Mouse (Mus musculus) C2C12 (cell line): Measurements from ENCODE around the gene Tnnc1. TPM values are rescaled to one million over a fixed set of nuclear protein-coding genes. Genes with fewer than 3 reads are reported as not detected.
A peak's percentile ranks its signal among the peaks of the same experiment; 100 is the strongest.

ENCODE experiments used
- H3K27me3 ChIP-seq: one replicate; pipeline ENCODE4 v1.6.1; 2011; ENCODE audit not compliant: control insufficient read depth, insufficient read depth, insufficient read length
- H3K36me3 ChIP-seq: one replicate; pipeline ENCODE4 v1.6.1; 2011; ENCODE audit not compliant: control insufficient read depth, insufficient read depth
- H3K4me3 ChIP-seq: one replicate; pipeline ENCODE4 v1.5.1; 2011; ENCODE audit warnings: mild to moderate bottlenecking, control low read depth; ENCODE audit not compliant: poor library complexity, insufficient read depth, severe bottlenecking
- H3K79me2 ChIP-seq: one replicate; pipeline ENCODE4 v1.6.1; 2011; ENCODE audit not compliant: control insufficient read depth, insufficient read depth
- H3K79me3 ChIP-seq: one replicate; pipeline ENCODE4 v1.6.1; 2011; ENCODE audit warnings: low read depth, control low read depth
- H3ac ChIP-seq: one replicate; pipeline ENCODE3; 2011; ENCODE audit warnings: low read depth; ENCODE audit not compliant: control insufficient read depth, insufficient read length
- CEBPB ChIP-seq: IDR thresholded peaks from one replicate; pipeline ENCODE4 v1.6.1; 2011; ENCODE audit warnings: low read depth, mild to moderate bottlenecking, control low read depth, moderate library complexity
- CTCF ChIP-seq: IDR thresholded peaks from one replicate; pipeline ENCODE4 v1.5.1; 2011; ENCODE audit not compliant: control insufficient read depth, insufficient read depth, insufficient read length
- FOSL1 ChIP-seq: IDR thresholded peaks from one replicate; pipeline ENCODE4 v1.8.0; 2011; ENCODE audit warnings: mild to moderate bottlenecking, low read length; ENCODE audit not compliant: poor library complexity, insufficient read depth, severe bottlenecking
- MAX ChIP-seq: IDR thresholded peaks from one replicate; pipeline ENCODE4 v1.6.1; 2011; ENCODE audit warnings: mild to moderate bottlenecking, control low read depth
- MYOD1 ChIP-seq: IDR thresholded peaks from one replicate; pipeline ENCODE4 v1.6.1; 2011; ENCODE audit warnings: low read depth; ENCODE audit not compliant: control insufficient read depth, insufficient read length
- MYOG ChIP-seq: IDR thresholded peaks from one replicate; pipeline ENCODE4 v1.6.1; 2011; ENCODE audit not compliant: control insufficient read depth, insufficient read length; ENCODE audit errors: extremely low read depth
- USF1 ChIP-seq: IDR thresholded peaks from one replicate; pipeline ENCODE4 v1.6.1; 2011; ENCODE audit warnings: low read depth, mild to moderate bottlenecking, control low read depth, moderate library complexity
- polyA plus RNA-seq: library from polyadenylated mRNA; unstranded; fragments of >200 nt; fragmentation: generic; extraction: Trizol; gene quantifications from one replicate; pipeline ENCODE4 v1.2.1, GENCODE M21; 2012; ENCODE audit warnings: missing spikeins

Tnnc1 gene
- polyA plus RNA-seq, 1 experiment, result 21.0 TPM

GRCm38 (mm10) chr14:31194891-31195513, 13.1 kb upstream of the Tnnc1 start:
- H3K36me3 ChIP-seq, result peaks cover 82% of the 10 kb centered on the region
- H3K27me3 ChIP-seq, result no peaks in the 10 kb centered on the region
- H3K4me3 ChIP-seq, result no peak overlapping the region
- no peak for TF ChIP-seq MYOD1
- no peak for TF ChIP-seq FOSL1
- TF ChIP-seq CTCF, result no peak
- no peak for TF ChIP-seq CEBPB
- TF ChIP-seq MYOG, result no peak
- no peak for TF ChIP-seq MAX
- TF ChIP-seq USF1, result no peak
- no peak overlapping the region for H3ac ChIP-seq
- H3K79me3 ChIP-seq, result peaks cover 56% of the 10 kb centered on the region
- H3K79me2 ChIP-seq, result peaks cover 91% of the 10 kb centered on the region

- no peaks in the 10 kb centered on the region for H3K27me3 ChIP-seq
- no peak overlapping the region for H3ac ChIP-seq
- peaks cover 82% of the 10 kb centered on the region for H3K36me3 ChIP-seq
- H3K4me3 ChIP-seq, result no peak overlapping the region
- TF ChIP-seq USF1, result no peak
- TF ChIP-seq MYOG, result no peak
- no peak for TF ChIP-seq MYOD1
- no peak for TF ChIP-seq CTCF
- no peak for TF ChIP-seq FOSL1
- TF ChIP-seq CEBPB, result no peak
- no peak for TF ChIP-seq MAX
- H3K79me2 ChIP-seq, result peaks cover 96% of the 10 kb centered on the region
- peaks cover 62% of the 10 kb centered on the region for H3K79me3 ChIP-seq
Observed at GRCm38 (mm10) chr14:31195521-31195920, 12.6 kb upstream of the Tnnc1 start.

GRCm38 (mm10) chr14:31195968-31196367, 12.1 kb upstream of the Tnnc1 start:
- H3K36me3 ChIP-seq, result peaks cover 82% of the 10 kb centered on the region
- no peak for TF ChIP-seq FOSL1
- TF ChIP-seq CTCF, result peak; percentile 4
- TF ChIP-seq MYOD1, result no peak
- H3ac ChIP-seq, result no peak overlapping the region
- H3K79me3 ChIP-seq, result peaks cover 61% of the 10 kb centered on the region
- H3K4me3 ChIP-seq, result no peak overlapping the region
- H3K79me2 ChIP-seq, result peaks cover 98% of the 10 kb centered on the region
- H3K27me3 ChIP-seq, result no peaks in the 10 kb centered on the region

GRCm38 (mm10) chr14:31197547-31198516, 10.3 kb upstream of the Tnnc1 start:
- peaks cover 81% of the 10 kb centered on the region for H3K36me3 ChIP-seq

GRCm38 (mm10) chr14:31199599-31199998, 8.5 kb upstream of the Tnnc1 start:
- H3K79me3 ChIP-seq, result peaks cover 72% of the 10 kb centered on the region
- TF ChIP-seq CTCF (no peak), MYOD1 (no peak), MAX (no peak), CEBPB (no peak), FOSL1 (no peak)
- H3K36me3 ChIP-seq, result peaks cover 88% of the 10 kb centered on the region
- H3K4me3 ChIP-seq, result no peak overlapping the region
- H3K79me2 ChIP-seq, result peaks cover 98% of the 10 kb centered on the region
- H3K27me3 ChIP-seq, result no peaks in the 10 kb centered on the region
- H3ac ChIP-seq, result no peak overlapping the region

More at GRCm38 (mm10) chr14:31197547-31198516, 10.3 kb upstream of the Tnnc1 start:
- Histone ChIP-seq H3K27me3 (no peaks in the 10 kb centered on the region), H3K4me3 (no peak overlapping the region), H3K79me2 (peaks cover 98% of the 10 kb centered on the region), H3ac (peak overlapping the region; percentile 68), H3K79me3 (peaks cover 69% of the 10 kb centered on the region)
- TF ChIP-seq MYOD1 (peak; percentile 70), USF1 (peak; percentile 79), MYOG (no peak), MAX (peak; percentile 94)

- Histone ChIP-seq H3K79me3 (peaks cover 73% of the 10 kb centered on the region), H3K36me3 (peaks cover 84% of the 10 kb centered on the region), H3K27me3 (no peaks in the 10 kb centered on the region), H3ac (no peak overlapping the region), H3K79me2 (peaks cover 98% of the 10 kb centered on the region), H3K4me3 (no peak overlapping the region)
- TF ChIP-seq FOSL1, result no peak
- no peak for TF ChIP-seq CEBPB
Observed at GRCm38 (mm10) chr14:31200038-31200437, 8.1 kb upstream of the Tnnc1 start.
